Comparison of ENCODE assay signal across 9 mouse cellular contexts in genomic region chrX:35834411-35834810, GRCm38 (mm10). TPM values are rescaled to one million over a fixed set of nuclear protein-coding genes. Genes with fewer than 3 reads are reported as not detected.
DNase-seq lines count a peak whose midpoint lies in the region; ATAC-seq lines count a peak whose summit lies in the region.
"Not testable (repeated sequence)": the region's sequence is repeated elsewhere in the genome, so short reads cannot be mapped to it uniquely, and the experiment has no call there.
"Had no signal": no experiment of that assay in that cellular context is flagged by ENCODE, and none has a peak within 500 bp of the region (broad histone marks: within the 10 kb centered on the region; RNA-seq: fewer than 3 reads in every experiment).

No protein-coding gene starts in this region.

- H3K4me3 ChIP-seq in hindbrain, embryonic 14.5 days (replicated peaks; ENCODE audit: low read length), result not testable (repeated sequence)

- not testable (repeated sequence) for H3K4me1 ChIP-seq in hindbrain, embryonic 14.5 days (replicated peaks; ENCODE audit: control insufficient read depth, insufficient read depth, low read length)

- WGBS in hindbrain, embryonic 14.5 days, result 8% methylated on average over 2 of the region's 2 CpGs

- ATAC-seq in hindbrain, embryonic 14.5 days (ENCODE audit: low FRiP score), result peak; percentile 46; the same call in 1 of the 2 replicates

- not testable (repeated sequence) for H3K27ac ChIP-seq in hindbrain, embryonic 14.5 days

- H3K9ac ChIP-seq in hindbrain, embryonic 14.5 days, result not testable (repeated sequence)

- peak; percentile 25 for DNase-seq in T-cell, adult 2 months (ENCODE audit: low spot score)
- DNase-seq in cerebellum, postnatal 10 days, result peak; percentile 59 to 61
- DNase-seq in forelimb bud, embryonic 11.5 days (ENCODE audit: low read depth, low spot score), result peak; percentile 4
- peak; percentile 54 for DNase-seq in hindbrain, embryonic 14.5 days (ENCODE audit: low spot score)
- peak; percentile 7 for DNase-seq in layer of hippocampus, adult 9-11 months
- DNase-seq in lung, postnatal 25 days (ENCODE audit: low spot score), result peak; percentile 9
- peak; percentile 7 for DNase-seq in ovary, postnatal 36 days (ENCODE audit: low spot score)
- DNase-seq in urinary bladder, postnatal 36 days (ENCODE audit: low spot score in 2 of 2), result peak; percentile 4 to 5

- H3K9me3 ChIP-seq in hindbrain, embryonic 14.5 days (ENCODE audit: control insufficient read depth, low read length), result not testable (repeated sequence)

- not testable (repeated sequence) for H3K4me2 ChIP-seq in hindbrain, embryonic 14.5 days (replicated peaks)

- not testable (repeated sequence) for H3K27me3 ChIP-seq in hindbrain, embryonic 14.5 days (ENCODE audit: control insufficient read depth, insufficient read depth, low read length)

- not testable (repeated sequence) for H3K36me3 ChIP-seq in hindbrain, embryonic 14.5 days (replicated peaks; ENCODE audit: control insufficient read depth, insufficient read depth)

RNA-seq across cellular contexts. Expression of gene Dock11, which starts 54.2 kb away (rescaled TPM):
- polyA plus RNA-seq in hindbrain, embryonic 14.5 days (2014; fragmentation: Nextera tagmentation; extraction: Ambion mirVana), result 20.0 and 20.2 TPM in 2 replicates
- polyA plus RNA-seq: erythroblast, embryonic 14.5 days had no signal

Comparison
In these comparisons a context has a peak if more than half of its experiments do, and no peak if none do; other contexts are left out.
1. DNase-seq: peak in every context shown above with its lines; median percentile 60 in cerebellum, postnatal 10 days; 54 in hindbrain, embryonic 14.5 days; 25 in T-cell, adult 2 months; 9 in lung, postnatal 25 days; 7 in layer of hippocampus, adult 9-11 months; 7 in ovary, postnatal 36 days; 4 in urinary bladder, postnatal 36 days; 4 in forelimb bud, embryonic 11.5 days.